Mouse (Mus musculus): ENCODE results near the gene Ednrb. TPM values are rescaled to one million over a fixed set of nuclear protein-coding genes. Genes with fewer than 3 reads are reported as not detected.

Ednrb gene
- total RNA-seq, 1 experiment, result 0.18 TPM

- H3K9me3 ChIP-seq (ENCODE audit: control insufficient read depth, insufficient read depth, low read depth, low read length), result no peaks in the 10 kb centered on the region
- no peak overlapping the region for H3K27ac ChIP-seq (ENCODE audit: insufficient read depth, low read depth, low read length, poor library complexity, severe bottlenecking)
- no peak for TF ChIP-seq ZC3H11A (IDR thresholded peaks at IDR 0.05; ENCODE audit: borderline replicate concordance, low read depth, low read length)
- TF ChIP-seq MAFK (IDR thresholded peaks at IDR 0.05; ENCODE audit: insufficient read depth, low read depth, low read length), result no peak
- no peak for TF ChIP-seq ZNF384 (IDR thresholded peaks at IDR 0.05; ENCODE audit: low read depth, low read length)
- TF ChIP-seq CHD2 (IDR thresholded peaks at IDR 0.05; ENCODE audit: low read depth, low read length), result no peak
- TF ChIP-seq HCFC1 (IDR thresholded peaks at IDR 0.05; ENCODE audit: borderline replicate concordance, insufficient read depth, low read length), result no peak
- H3K36me3 ChIP-seq (ENCODE audit: control insufficient read depth, insufficient read depth, low read length, poor library complexity, severe bottlenecking), result no peaks in the 10 kb centered on the region
- no peaks in the 10 kb centered on the region for H3K4me1 ChIP-seq (ENCODE audit: control insufficient read depth in 2 of 2, insufficient read depth in 2 of 2, low read length in 2 of 2, poor library complexity in 1 of 2)
- no peak overlapping the region for H3K9ac ChIP-seq (ENCODE audit: insufficient read depth, low read depth, low read length, poor library complexity, severe bottlenecking)
- in situ Hi-C loops (cut with MboI; ENCODE audit: low sequenced_read_pairs in 2 of 2, unreplicated experiment in 2 of 2), result no loop called here
- no peak for DNase-seq (ENCODE audit: low read depth, low spot score)
- no peak overlapping the region for H3K4me3 ChIP-seq (ENCODE audit: insufficient read depth in 1 of 2, low read depth in 1 of 2, low read length in 2 of 2, poor library complexity in 1 of 2, severe bottlenecking in 1 of 2)
Measured at GRCm38 (mm10) chr14:103882943-103883342, 38.7 kb upstream of the Ednrb start.

- H3K4me3 ChIP-seq (ENCODE audit: insufficient read depth in 1 of 2, low read depth in 1 of 2, low read length in 2 of 2, poor library complexity in 1 of 2, severe bottlenecking in 1 of 2), result no peak overlapping the region
- no peaks in the 10 kb centered on the region for H3K9me3 ChIP-seq (ENCODE audit: control insufficient read depth, insufficient read depth, low read depth, low read length)
- TF ChIP-seq CHD2 (IDR thresholded peaks at IDR 0.05; ENCODE audit: low read depth, low read length) (no peak), HCFC1 (IDR thresholded peaks at IDR 0.05; ENCODE audit: borderline replicate concordance, insufficient read depth, low read length) (no peak), ZC3H11A (IDR thresholded peaks at IDR 0.05; ENCODE audit: borderline replicate concordance, low read depth, low read length) (no peak), ZNF384 (IDR thresholded peaks at IDR 0.05; ENCODE audit: low read depth, low read length) (no peak), MAFK (IDR thresholded peaks at IDR 0.05; ENCODE audit: insufficient read depth, low read depth, low read length) (no peak)
- no peaks in the 10 kb centered on the region for H3K36me3 ChIP-seq (ENCODE audit: control insufficient read depth, insufficient read depth, low read length, poor library complexity, severe bottlenecking)
- no peak overlapping the region for H3K27ac ChIP-seq (ENCODE audit: insufficient read depth, low read depth, low read length, poor library complexity, severe bottlenecking)
- in situ Hi-C loops (cut with MboI; ENCODE audit: low sequenced_read_pairs in 2 of 2, unreplicated experiment in 2 of 2), result no loop called here
- no peaks in the 10 kb centered on the region for H3K4me1 ChIP-seq (ENCODE audit: control insufficient read depth in 2 of 2, insufficient read depth in 2 of 2, low read length in 2 of 2, poor library complexity in 1 of 2)
- DNase-seq (ENCODE audit: low read depth, low spot score), result no peak
- H3K9ac ChIP-seq (ENCODE audit: insufficient read depth, low read depth, low read length, poor library complexity, severe bottlenecking), result no peak overlapping the region
Measured at GRCm38 (mm10) chr14:103877117-103877516, 32.9 kb upstream of the Ednrb start.

GRCm38 (mm10) chr14:103876598-103876997 lies 32.4 kb upstream of the Ednrb start:
- Histone ChIP-seq H3K36me3 (ENCODE audit: control insufficient read depth, insufficient read depth, low read length, poor library complexity, severe bottlenecking) (no peaks in the 10 kb centered on the region), H3K4me3 (ENCODE audit: insufficient read depth in 1 of 2, low read depth in 1 of 2, low read length in 2 of 2, poor library complexity in 1 of 2, severe bottlenecking in 1 of 2) (no peak overlapping the region), H3K4me1 (ENCODE audit: control insufficient read depth in 2 of 2, insufficient read depth in 2 of 2, low read length in 2 of 2, poor library complexity in 1 of 2) (no peaks in the 10 kb centered on the region), H3K9me3 (ENCODE audit: control insufficient read depth, insufficient read depth, low read depth, low read length) (no peaks in the 10 kb centered on the region), H3K27ac (ENCODE audit: insufficient read depth, low read depth, low read length, poor library complexity, severe bottlenecking) (no peak overlapping the region), H3K9ac (ENCODE audit: insufficient read depth, low read depth, low read length, poor library complexity, severe bottlenecking) (no peak overlapping the region)
- no peak for DNase-seq (ENCODE audit: low read depth, low spot score)
- TF ChIP-seq HCFC1 (IDR thresholded peaks at IDR 0.05; ENCODE audit: borderline replicate concordance, insufficient read depth, low read length), result no peak
- no peak for TF ChIP-seq MAFK (IDR thresholded peaks at IDR 0.05; ENCODE audit: insufficient read depth, low read depth, low read length)
- no peak for TF ChIP-seq ZC3H11A (IDR thresholded peaks at IDR 0.05; ENCODE audit: borderline replicate concordance, low read depth, low read length)
- no peak for TF ChIP-seq CHD2 (IDR thresholded peaks at IDR 0.05; ENCODE audit: low read depth, low read length)
- TF ChIP-seq ZNF384 (IDR thresholded peaks at IDR 0.05; ENCODE audit: low read depth, low read length), result no peak
- in situ Hi-C loops (cut with MboI; ENCODE audit: low sequenced_read_pairs in 2 of 2, unreplicated experiment in 2 of 2), result no loop called here

GRCm38 (mm10) chr14:103866636-103867035 lies 22.4 kb upstream of the Ednrb start:
- no peak for TF ChIP-seq HCFC1 (IDR thresholded peaks at IDR 0.05; ENCODE audit: borderline replicate concordance, insufficient read depth, low read length)
- no peak for TF ChIP-seq CHD2 (IDR thresholded peaks at IDR 0.05; ENCODE audit: low read depth, low read length)
- no peak for TF ChIP-seq ZNF384 (IDR thresholded peaks at IDR 0.05; ENCODE audit: low read depth, low read length)
- no peak for TF ChIP-seq ZC3H11A (IDR thresholded peaks at IDR 0.05; ENCODE audit: borderline replicate concordance, low read depth, low read length)
- TF ChIP-seq MAFK (IDR thresholded peaks at IDR 0.05; ENCODE audit: insufficient read depth, low read depth, low read length), result no peak
- Histone ChIP-seq H3K9me3 (ENCODE audit: control insufficient read depth, insufficient read depth, low read depth, low read length) (no peaks in the 10 kb centered on the region), H3K36me3 (ENCODE audit: control insufficient read depth, insufficient read depth, low read length, poor library complexity, severe bottlenecking) (no peaks in the 10 kb centered on the region), H3K27ac (ENCODE audit: insufficient read depth, low read depth, low read length, poor library complexity, severe bottlenecking) (no peak overlapping the region), H3K4me3 (ENCODE audit: insufficient read depth in 1 of 2, low read depth in 1 of 2, low read length in 2 of 2, poor library complexity in 1 of 2, severe bottlenecking in 1 of 2) (no peak overlapping the region), H3K9ac (ENCODE audit: insufficient read depth, low read depth, low read length, poor library complexity, severe bottlenecking) (no peak overlapping the region), H3K4me1 (ENCODE audit: control insufficient read depth in 2 of 2, insufficient read depth in 2 of 2, low read length in 2 of 2, poor library complexity in 1 of 2) (no peaks in the 10 kb centered on the region)
- in situ Hi-C loops (cut with MboI; ENCODE audit: low sequenced_read_pairs in 2 of 2, unreplicated experiment in 2 of 2), result no loop called here
- DNase-seq (ENCODE audit: low read depth, low spot score), result no peak

- Histone ChIP-seq H3K4me1 (ENCODE audit: control insufficient read depth in 2 of 2, insufficient read depth in 2 of 2, low read length in 2 of 2, poor library complexity in 1 of 2) (no peaks in the 10 kb centered on the region), H3K9me3 (ENCODE audit: control insufficient read depth, insufficient read depth, low read depth, low read length) (no peaks in the 10 kb centered on the region), H3K36me3 (ENCODE audit: control insufficient read depth, insufficient read depth, low read length, poor library complexity, severe bottlenecking) (no peaks in the 10 kb centered on the region), H3K4me3 (ENCODE audit: insufficient read depth in 1 of 2, low read depth in 1 of 2, low read length in 2 of 2, poor library complexity in 1 of 2, severe bottlenecking in 1 of 2) (no peak overlapping the region), H3K9ac (ENCODE audit: insufficient read depth, low read depth, low read length, poor library complexity, severe bottlenecking) (no peak overlapping the region), H3K27ac (ENCODE audit: insufficient read depth, low read depth, low read length, poor library complexity, severe bottlenecking) (no peak overlapping the region)
- DNase-seq (ENCODE audit: low read depth, low spot score), result no peak
- no peak for TF ChIP-seq CHD2 (IDR thresholded peaks at IDR 0.05; ENCODE audit: low read depth, low read length)
- TF ChIP-seq HCFC1 (IDR thresholded peaks at IDR 0.05; ENCODE audit: borderline replicate concordance, insufficient read depth, low read length), result no peak
- no peak for TF ChIP-seq ZNF384 (IDR thresholded peaks at IDR 0.05; ENCODE audit: low read depth, low read length)
- TF ChIP-seq MAFK (IDR thresholded peaks at IDR 0.05; ENCODE audit: insufficient read depth, low read depth, low read length), result no peak
- TF ChIP-seq ZC3H11A (IDR thresholded peaks at IDR 0.05; ENCODE audit: borderline replicate concordance, low read depth, low read length), result no peak
- in situ Hi-C loops (cut with MboI; ENCODE audit: low sequenced_read_pairs in 2 of 2, unreplicated experiment in 2 of 2), result no loop called here
Measured at GRCm38 (mm10) chr14:103865226-103865625, 21.0 kb upstream of the Ednrb start.

Data from ES-E14 (cell line).